Mouse (Mus musculus): ENCODE measurements around the gene Nsf. TPM values are rescaled to one million over a fixed set of nuclear protein-coding genes. Genes with fewer than 3 reads are reported as not detected.

The Nsf gene
- polyA plus RNA-seq, 1 experiment from 2014 or later = 197 TPM

DNA sequence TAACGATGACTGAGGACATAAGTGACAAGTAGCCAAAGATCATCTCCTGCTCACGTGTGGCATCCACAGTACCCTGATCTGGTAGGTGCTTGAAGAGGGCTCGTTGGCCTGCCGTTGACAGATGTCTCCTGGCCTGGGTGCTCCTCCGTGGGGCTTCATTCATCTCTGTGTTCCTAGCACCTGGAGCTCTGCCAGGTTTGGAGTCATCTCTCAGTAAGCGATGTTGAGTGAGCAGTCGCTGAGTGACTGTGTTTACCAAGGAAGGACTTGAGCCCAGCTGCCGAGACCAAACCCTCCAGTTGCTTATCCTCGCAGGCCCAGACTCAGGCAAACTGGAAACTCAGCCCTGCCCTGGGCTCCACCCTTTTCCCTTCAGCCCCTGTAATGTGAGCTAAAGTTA, 152.7 kb downstream of the Nsf start:
- Histone ChIP-seq H3K9me3 (no peaks in the 10 kb centered on the region), H3K4me3 (no peak overlapping the region), H3K27ac (replicated peaks) (no peak overlapping the region), H3K27me3 (peaks cover 3% of the 10 kb centered on the region; the same call in 1 of the 2 replicates), H3K36me3 (no peaks in the 10 kb centered on the region), H3K9ac (no peak overlapping the region), H3K4me1 (replicated peaks) (no peaks in the 10 kb centered on the region), H3K4me2 (no peak overlapping the region)
- ATAC-seq (ENCODE audit: low FRiP score, low read depth) = no peak
- 66% methylated on average over 9 of the region's 9 CpGs for WGBS

DNA sequence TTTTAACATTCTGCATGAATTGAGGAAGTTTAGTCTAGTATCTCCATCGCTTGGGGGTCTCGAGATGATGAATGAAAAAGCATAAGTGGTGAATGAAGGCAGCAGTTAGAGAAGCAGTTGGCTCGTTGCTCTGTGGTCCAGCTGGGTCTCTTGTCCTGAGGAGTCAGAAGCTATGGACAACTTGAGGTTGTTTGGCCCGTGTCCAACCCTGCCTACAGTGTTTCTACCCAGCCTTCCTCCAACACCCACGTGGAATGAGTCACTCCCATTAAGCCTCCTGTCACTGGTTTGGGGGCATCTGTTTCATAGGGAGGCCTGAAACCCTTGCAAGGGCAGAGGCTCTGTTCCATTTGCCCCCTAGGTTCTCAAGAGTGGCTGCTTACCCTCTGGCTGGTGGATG, 163.9 kb downstream of the Nsf start:
- Histone ChIP-seq H3K9me3 (no peaks in the 10 kb centered on the region), H3K4me1 (replicated peaks) (no peaks in the 10 kb centered on the region), H3K27me3 (peaks cover 7% of the 10 kb centered on the region), H3K36me3 (no peaks in the 10 kb centered on the region), H3K4me3 (no peak overlapping the region), H3K9ac (no peak overlapping the region), H3K27ac (replicated peaks) (no peak overlapping the region), H3K4me2 (no peak overlapping the region)
- ATAC-seq (ENCODE audit: low FRiP score, low read depth) = no peak
- 66% methylated on average over 5 of the region's 5 CpGs for WGBS

DNA sequence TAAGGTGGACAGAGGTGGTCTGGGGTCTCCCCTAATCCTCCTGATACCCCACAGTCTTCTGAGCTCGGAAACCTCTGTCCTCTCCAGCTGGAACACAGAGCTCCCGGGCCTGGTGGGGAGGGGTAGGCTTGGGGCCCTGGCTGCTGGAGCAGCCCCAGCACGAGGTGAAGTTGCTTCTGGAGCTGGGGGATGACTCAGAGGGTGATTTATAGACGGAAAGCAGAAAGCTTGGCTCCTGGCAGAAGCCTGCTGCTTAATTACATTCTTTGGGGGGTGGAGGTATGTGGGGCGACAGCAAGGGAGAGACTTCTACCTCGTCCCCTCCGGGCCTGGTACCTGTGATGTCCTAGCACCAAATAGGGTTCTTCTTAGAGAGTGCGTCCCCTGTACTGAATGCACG, 173.7 kb downstream of the Nsf start:
- no peak overlapping the region for H3K4me3 ChIP-seq
- 63% methylated on average over 9 of the region's 9 CpGs for WGBS
- no peak overlapping the region for H3K27ac ChIP-seq (replicated peaks)
- H3K9me3 ChIP-seq = no peaks in the 10 kb centered on the region
- no peak overlapping the region for H3K4me2 ChIP-seq
- no peak overlapping the region for H3K9ac ChIP-seq
- no peaks in the 10 kb centered on the region for H3K36me3 ChIP-seq
- no peak for ATAC-seq (ENCODE audit: low FRiP score, low read depth)
- H3K4me1 ChIP-seq (replicated peaks) = 0 out of 2 replicates have a peak, but pooled peaks cover 3% of the 10 kb centered on the region
- peaks cover 8% of the 10 kb centered on the region for H3K27me3 ChIP-seq

DNA sequence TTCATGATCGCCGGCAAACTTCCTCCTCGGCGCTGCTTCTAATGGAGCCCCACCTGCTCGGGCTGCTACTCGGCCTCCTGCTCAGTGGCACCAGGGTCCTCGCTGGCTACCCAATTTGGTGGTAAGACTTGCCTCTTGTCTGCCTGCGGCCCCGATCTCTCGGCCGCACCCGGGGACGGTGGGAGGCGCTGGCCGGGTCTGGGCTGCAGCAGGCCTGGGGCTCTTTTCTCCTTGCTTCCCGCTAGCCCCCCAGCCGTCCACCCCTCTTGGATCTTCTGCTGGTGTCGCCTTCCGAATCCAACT, 179.7 kb downstream of the Nsf start:
- H3K4me2 ChIP-seq = peak overlapping the region; percentile 91
- H3K9ac ChIP-seq = peak overlapping the region; percentile 48
- H3K27me3 ChIP-seq = peaks cover 43% of the 10 kb centered on the region
- H3K36me3 ChIP-seq = no peaks in the 10 kb centered on the region
- WGBS = under 1% methylated on average over 19 of the region's 19 CpGs
- peaks cover 41% of the 10 kb centered on the region for H3K4me1 ChIP-seq (replicated peaks)
- no peak overlapping the region for H3K27ac ChIP-seq (replicated peaks)
- peak overlapping the region; percentile 47 for H3K4me3 ChIP-seq
- H3K9me3 ChIP-seq = no peaks in the 10 kb centered on the region
- no peak for ATAC-seq (ENCODE audit: low FRiP score, low read depth)

DNA sequence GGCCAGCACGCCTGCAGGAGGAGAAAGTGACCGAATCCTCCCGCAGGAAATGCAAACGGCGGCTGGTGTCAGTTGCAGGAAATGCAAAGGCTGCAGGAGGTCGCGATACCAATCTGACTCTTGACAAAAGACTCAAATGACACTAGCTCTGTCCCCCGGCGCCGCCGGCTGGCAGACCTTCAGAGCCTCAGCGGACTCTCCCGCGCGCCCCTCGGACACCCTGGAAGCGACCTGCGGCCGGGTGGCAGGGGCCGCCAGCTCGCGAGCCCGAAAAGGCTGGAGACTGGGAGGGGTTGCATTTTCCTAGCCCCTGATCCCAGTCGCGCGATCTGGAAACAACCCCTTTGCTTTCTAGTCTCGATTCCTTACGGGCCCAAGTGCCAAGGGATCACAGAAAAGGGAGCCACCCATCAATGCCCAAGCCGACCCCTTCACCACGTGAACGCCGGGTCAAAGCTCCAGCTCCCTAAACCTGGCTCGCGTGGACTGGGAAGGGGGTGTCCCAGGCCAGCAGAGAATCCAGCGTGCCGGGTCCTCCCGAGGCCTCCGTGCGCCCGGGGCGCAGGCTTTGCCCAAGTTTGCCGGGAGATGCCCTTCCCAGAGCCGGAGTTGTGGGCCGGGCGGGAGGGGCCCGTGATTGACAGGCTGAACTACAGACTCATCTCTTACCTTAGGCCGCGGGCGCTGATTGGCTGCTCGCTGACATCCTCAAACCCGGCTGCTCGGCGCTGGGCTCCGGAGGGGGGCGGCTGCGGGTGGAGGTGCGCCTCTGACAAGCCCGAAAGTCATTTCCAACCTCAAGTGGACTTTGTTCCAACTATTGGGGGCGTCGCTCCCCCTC, 180.2 kb downstream of the Nsf start, which contains the start of gene Wnt3:
Gene Wnt3, plus strand, starts transcription at position 764 of the 841 bp plus-strand sequence.
- no peaks in the 10 kb centered on the region for H3K36me3 ChIP-seq

DNA sequence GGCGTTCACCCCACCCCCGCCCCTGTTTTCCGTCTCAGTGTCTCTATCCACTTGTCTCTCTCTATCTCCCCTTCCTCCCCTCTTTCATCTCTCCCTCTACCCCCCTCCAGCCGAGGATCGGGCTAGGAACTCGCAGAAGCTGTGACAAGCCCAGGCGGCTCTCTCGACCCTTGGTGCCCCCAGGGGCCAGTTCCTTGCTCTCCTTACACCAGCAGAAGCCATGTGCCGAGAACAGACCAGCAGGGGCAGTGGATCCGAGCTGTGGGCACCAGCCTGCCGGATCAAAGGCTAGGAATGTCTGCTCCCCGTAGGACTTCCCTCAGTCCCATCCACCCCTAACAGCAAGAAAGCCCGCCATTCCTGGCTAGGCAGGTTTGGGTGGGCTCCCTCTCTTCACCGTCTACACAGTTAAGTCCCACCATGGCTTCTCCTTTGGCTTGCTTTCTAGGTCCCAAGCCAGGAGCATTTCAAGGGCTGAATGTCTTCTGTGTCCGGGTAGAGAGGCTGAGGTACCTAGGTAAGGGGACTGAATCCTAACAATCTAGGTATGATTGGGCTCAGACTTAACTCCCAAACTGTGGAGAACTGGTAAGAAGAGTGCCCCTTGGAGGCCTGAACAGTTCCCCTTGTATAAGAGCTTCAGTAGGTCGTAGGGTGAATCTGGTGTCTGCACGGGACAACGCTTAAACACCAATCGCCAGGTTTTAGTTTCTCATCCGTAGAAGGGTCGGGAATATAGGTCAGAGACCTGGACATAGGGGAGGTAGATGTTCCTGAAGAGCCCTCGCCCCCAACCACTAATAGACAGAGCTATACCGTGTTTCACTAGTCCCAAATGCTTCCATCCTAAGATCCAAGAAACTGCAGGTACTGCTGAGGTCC, 181.1 kb downstream of the Nsf start:
- H3K27ac ChIP-seq (replicated peaks) = no peak overlapping the region
- peaks cover 49% of the 10 kb centered on the region for H3K27me3 ChIP-seq
- peak overlapping the region; percentile 91 for H3K4me2 ChIP-seq
- H3K9me3 ChIP-seq = no peaks in the 10 kb centered on the region
- H3K4me3 ChIP-seq = peak overlapping the region; percentile 47
- peak overlapping the region; percentile 48; the same call in 1 of the 2 replicates for H3K9ac ChIP-seq
- H3K4me1 ChIP-seq (replicated peaks) = peaks cover 41% of the 10 kb centered on the region
- H3K36me3 ChIP-seq = no peaks in the 10 kb centered on the region
- WGBS = 3% methylated on average over 23 of the region's 23 CpGs
- no peak for ATAC-seq (ENCODE audit: low FRiP score, low read depth)

More for the DNA sequence above, 180.2 kb downstream of the Nsf start, which contains the start of gene Wnt3:
- peak within 1 kb of the TSS; percentile 91 for H3K4me2 ChIP-seq
- peak; percentile 49; the same call in 1 of the 2 replicates for ATAC-seq (ENCODE audit: low FRiP score, low read depth)
- no peaks in the 10 kb centered on the region for H3K9me3 ChIP-seq
- H3K4me3 ChIP-seq = peak within 1 kb of the TSS; percentile 47
- under 1% methylated on average over 60 of the region's 60 CpGs for WGBS
- peaks cover 41% of the 10 kb centered on the region for H3K4me1 ChIP-seq (replicated peaks)
- peaks cover 45% of the 10 kb centered on the region for H3K27me3 ChIP-seq
- H3K27ac ChIP-seq (replicated peaks) = no peak within 1 kb of the TSS
- peak within 1 kb of the TSS; percentile 48 for H3K9ac ChIP-seq

Other genes with a start within 250 kb of the Nsf start
- gene Wnt9b, start 204.2 kb downstream of the Nsf start, polyA plus RNA-seq (2015; fragmentation: Nextera tagmentation; extraction: Ambion mirVana) = 0.32 and 0.37 TPM in 2 replicates
- gene Wnt3, start 179.9 kb downstream of the Nsf start, polyA plus RNA-seq (2015; fragmentation: Nextera tagmentation; extraction: Ambion mirVana) = 9.4 and 11.0 TPM in 2 replicates
- gene Arf2, start 12.7 kb upstream of the Nsf start, polyA plus RNA-seq (2015; fragmentation: Nextera tagmentation; extraction: Ambion mirVana) = 187 and 188 TPM in 2 replicates
- gene Crhr1, start 178.8 kb upstream of the Nsf start, polyA plus RNA-seq (2015; fragmentation: Nextera tagmentation; extraction: Ambion mirVana) = 7.6 and 8.1 TPM in 2 replicates
- gene Sppl2c, start 232.3 kb upstream of the Nsf start, polyA plus RNA-seq (2015; fragmentation: Nextera tagmentation; extraction: Ambion mirVana) = not detected in 2 replicates

All from hindbrain, embryonic 15.5 days (tissue).